Mouse (Mus musculus): ENCODE results near the gene Gm20388. TPM values are rescaled to one million over a fixed set of nuclear protein-coding genes. Genes with fewer than 3 reads are reported as not detected.

Gm20388 gene
- polyA plus RNA-seq, 1 experiment from 2014 or later: 5.3 TPM

GRCm38 (mm10) chr8:122749333-122749958 lies 2838.8 kb downstream of the Gm20388 start:
- DNase-seq (ENCODE audit: low spot score) (no peak), ATAC-seq (replicated peaks; ENCODE audit: low FRiP score) (no peak)
- WGBS: 65% methylated on average over 6 of the region's 6 CpGs
- Histone ChIP-seq H3K9me3 (ENCODE audit: control insufficient read depth, low read length) (no peaks in the 10 kb centered on the region), H3K4me2 (no peak overlapping the region), H3K27ac (ENCODE audit: low read depth, low read length) (no peak overlapping the region), H3K4me3 (ENCODE audit: low read depth, low read length) (no peak overlapping the region), H3K36me3 (ENCODE audit: control insufficient read depth, insufficient read depth, low read length) (no peaks in the 10 kb centered on the region), H3K4me1 (replicated peaks; ENCODE audit: control insufficient read depth, insufficient read depth, low read length) (0 out of 2 replicates have a peak, but pooled peaks cover 3% of the 10 kb centered on the region), H3K9ac (ENCODE audit: low read depth, low read length) (no peak overlapping the region), H3K27me3 (replicated peaks; ENCODE audit: control insufficient read depth, insufficient read depth, low read length) (peaks cover 52% of the 10 kb centered on the region)

DNA sequence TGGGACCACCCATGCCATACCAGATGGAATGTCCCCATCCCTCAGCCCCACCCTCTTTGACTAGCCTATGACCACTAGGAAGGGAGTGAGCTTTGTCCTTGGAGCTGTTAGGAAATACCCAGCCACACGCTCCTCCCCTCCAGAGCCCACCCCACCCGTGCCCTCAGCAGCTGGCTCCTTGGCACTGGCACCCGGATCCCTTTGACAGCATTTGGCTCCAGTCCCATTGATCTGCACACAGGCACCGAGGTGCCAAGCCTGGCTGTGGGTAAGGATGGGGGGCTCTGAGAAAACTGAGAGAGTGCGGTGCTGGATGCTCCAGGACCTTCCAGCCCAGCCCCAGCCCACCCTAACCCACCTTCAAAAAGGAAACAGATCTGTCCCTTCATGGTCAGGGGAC lies 2840.7 kb downstream of the Gm20388 start:
- no peaks in the 10 kb centered on the region for H3K36me3 ChIP-seq (ENCODE audit: control insufficient read depth, insufficient read depth, low read length)
- ATAC-seq (replicated peaks; ENCODE audit: low FRiP score) (no peak), DNase-seq (ENCODE audit: low spot score) (no peak)
- H3K4me3 ChIP-seq (ENCODE audit: low read depth, low read length): no peak overlapping the region
- H3K27me3 ChIP-seq (replicated peaks; ENCODE audit: control insufficient read depth, insufficient read depth, low read length): peaks cover 36% of the 10 kb centered on the region
- H3K4me1 ChIP-seq (replicated peaks; ENCODE audit: control insufficient read depth, insufficient read depth, low read length): 0 out of 2 replicates have a peak, but pooled peaks cover 3% of the 10 kb centered on the region
- no peak overlapping the region for H3K4me2 ChIP-seq
- H3K9ac ChIP-seq (ENCODE audit: low read depth, low read length): no peak overlapping the region
- H3K27ac ChIP-seq (ENCODE audit: low read depth, low read length): no peak overlapping the region
- 75% methylated on average over 5 of the region's 5 CpGs for WGBS
- H3K9me3 ChIP-seq (ENCODE audit: control insufficient read depth, low read length): no peaks in the 10 kb centered on the region

DNA sequence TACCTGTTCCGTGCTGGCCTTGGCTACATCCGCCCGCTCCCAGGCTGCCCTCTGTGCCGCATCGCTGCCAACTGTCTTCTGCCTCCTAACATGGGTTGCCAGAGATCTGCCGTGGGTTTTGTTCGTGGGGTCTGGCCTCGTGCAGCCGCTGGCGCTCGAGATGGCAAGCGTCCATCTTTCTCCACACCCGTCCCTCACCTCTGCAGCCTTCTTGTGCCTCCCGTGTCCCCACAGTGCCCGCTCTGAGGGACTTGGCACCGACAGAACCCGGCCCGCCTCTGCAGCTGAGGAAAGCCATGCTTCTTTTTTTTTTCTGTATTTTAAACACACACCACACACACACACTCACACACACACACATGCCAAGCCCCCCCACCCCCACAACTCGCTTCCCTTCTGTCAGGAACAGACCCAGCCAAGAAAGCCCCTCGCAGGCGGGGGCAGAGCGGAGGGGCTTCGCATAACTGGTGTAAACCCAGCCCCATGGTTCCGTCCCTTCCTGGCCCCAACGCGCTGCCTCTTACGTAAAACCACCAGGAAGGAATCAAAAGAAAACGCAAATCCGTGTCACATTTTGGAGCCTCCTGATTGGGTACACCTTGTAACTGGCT lies 2841.6 kb downstream of the Gm20388 start:
- Histone ChIP-seq H3K36me3 (ENCODE audit: control insufficient read depth, insufficient read depth, low read length) (no peaks in the 10 kb centered on the region), H3K9ac (ENCODE audit: low read depth, low read length) (no peak overlapping the region), H3K27me3 (replicated peaks; ENCODE audit: control insufficient read depth, insufficient read depth, low read length) (peaks cover 27% of the 10 kb centered on the region), H3K27ac (ENCODE audit: low read depth, low read length) (no peak overlapping the region), H3K4me2 (no peak overlapping the region), H3K4me3 (ENCODE audit: low read depth, low read length) (no peak overlapping the region), H3K9me3 (ENCODE audit: control insufficient read depth, low read length) (no peaks in the 10 kb centered on the region), H3K4me1 (replicated peaks; ENCODE audit: control insufficient read depth, insufficient read depth, low read length) (0 out of 2 replicates have a peak, but pooled peaks cover 3% of the 10 kb centered on the region)
- DNase-seq (ENCODE audit: low spot score) (no peak), ATAC-seq (replicated peaks; ENCODE audit: low FRiP score) (no peak)
- 80% methylated on average over 29 of the region's 29 CpGs for WGBS

GRCm38 (mm10) chr8:122758597-122758996 lies 2848.0 kb downstream of the Gm20388 start:
- Histone ChIP-seq H3K9me3 (ENCODE audit: control insufficient read depth, low read length) (no peaks in the 10 kb centered on the region), H3K4me1 (replicated peaks; ENCODE audit: control insufficient read depth, insufficient read depth, low read length) (peaks cover 13% of the 10 kb centered on the region), H3K36me3 (ENCODE audit: control insufficient read depth, insufficient read depth, low read length) (no peaks in the 10 kb centered on the region), H3K27me3 (replicated peaks; ENCODE audit: control insufficient read depth, insufficient read depth, low read length) (peaks cover 7% of the 10 kb centered on the region; the same call in 1 of the 2 replicates), H3K4me3 (ENCODE audit: low read depth, low read length) (no peak overlapping the region), H3K4me2 (no peak overlapping the region), H3K27ac (ENCODE audit: low read depth, low read length) (no peak overlapping the region), H3K9ac (ENCODE audit: low read depth, low read length) (no peak overlapping the region)
- DNase-seq (ENCODE audit: low spot score) (no peak), ATAC-seq (replicated peaks; ENCODE audit: low FRiP score) (no peak)

- H3K4me2 ChIP-seq: no peak overlapping the region
- H3K4me1 ChIP-seq (replicated peaks; ENCODE audit: control insufficient read depth, insufficient read depth, low read length): peaks cover 15% of the 10 kb centered on the region
- peaks cover 7% of the 10 kb centered on the region; the same call in 1 of the 2 replicates for H3K27me3 ChIP-seq (replicated peaks; ENCODE audit: control insufficient read depth, insufficient read depth, low read length)
- no peak overlapping the region for H3K4me3 ChIP-seq (ENCODE audit: low read depth, low read length)
- no peak overlapping the region for H3K9ac ChIP-seq (ENCODE audit: low read depth, low read length)
- WGBS: 70% methylated on average over 7 of the region's 7 CpGs
- ATAC-seq (replicated peaks; ENCODE audit: low FRiP score) (no peak), DNase-seq (ENCODE audit: low spot score) (no peak)
- no peak overlapping the region for H3K27ac ChIP-seq (ENCODE audit: low read depth, low read length)
- H3K9me3 ChIP-seq (ENCODE audit: control insufficient read depth, low read length): no peaks in the 10 kb centered on the region
- no peaks in the 10 kb centered on the region for H3K36me3 ChIP-seq (ENCODE audit: control insufficient read depth, insufficient read depth, low read length)
Measured at GRCm38 (mm10) chr8:122760116-122760515, 2849.5 kb downstream of the Gm20388 start.

DNA sequence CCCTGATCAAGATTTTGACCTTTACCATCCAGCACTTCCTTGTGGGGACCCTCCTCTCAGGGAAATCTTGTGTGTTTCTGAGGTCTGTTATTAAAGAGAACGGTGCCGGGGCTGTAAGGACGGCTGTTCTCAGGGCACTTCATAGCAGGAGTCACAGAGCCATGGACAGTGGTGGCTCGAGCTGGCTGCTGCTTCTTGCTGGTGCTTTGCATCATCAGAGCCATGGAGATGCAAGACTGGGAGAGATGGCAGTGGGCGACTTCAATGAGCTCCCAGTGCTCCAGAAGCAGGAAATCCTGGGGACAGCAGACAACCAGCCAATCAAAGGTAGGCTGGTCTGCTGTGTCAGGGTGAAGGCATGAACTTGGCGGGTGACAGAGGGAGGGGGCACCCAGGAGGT lies 2850.5 kb downstream of the Gm20388 start:
- ATAC-seq (replicated peaks; ENCODE audit: low FRiP score) (no peak), DNase-seq (ENCODE audit: low spot score) (no peak)
- peaks cover 7% of the 10 kb centered on the region; the same call in 1 of the 2 replicates for H3K27me3 ChIP-seq (replicated peaks; ENCODE audit: control insufficient read depth, insufficient read depth, low read length)
- no peaks in the 10 kb centered on the region for H3K36me3 ChIP-seq (ENCODE audit: control insufficient read depth, insufficient read depth, low read length)
- no peak overlapping the region for H3K4me3 ChIP-seq (ENCODE audit: low read depth, low read length)
- H3K9ac ChIP-seq (ENCODE audit: low read depth, low read length): no peak overlapping the region
- no peaks in the 10 kb centered on the region for H3K9me3 ChIP-seq (ENCODE audit: control insufficient read depth, low read length)
- WGBS: 66% methylated on average over 6 of the region's 6 CpGs
- peaks cover 16% of the 10 kb centered on the region for H3K4me1 ChIP-seq (replicated peaks; ENCODE audit: control insufficient read depth, insufficient read depth, low read length)
- H3K4me2 ChIP-seq: no peak overlapping the region
- no peak overlapping the region for H3K27ac ChIP-seq (ENCODE audit: low read depth, low read length)

DNA sequence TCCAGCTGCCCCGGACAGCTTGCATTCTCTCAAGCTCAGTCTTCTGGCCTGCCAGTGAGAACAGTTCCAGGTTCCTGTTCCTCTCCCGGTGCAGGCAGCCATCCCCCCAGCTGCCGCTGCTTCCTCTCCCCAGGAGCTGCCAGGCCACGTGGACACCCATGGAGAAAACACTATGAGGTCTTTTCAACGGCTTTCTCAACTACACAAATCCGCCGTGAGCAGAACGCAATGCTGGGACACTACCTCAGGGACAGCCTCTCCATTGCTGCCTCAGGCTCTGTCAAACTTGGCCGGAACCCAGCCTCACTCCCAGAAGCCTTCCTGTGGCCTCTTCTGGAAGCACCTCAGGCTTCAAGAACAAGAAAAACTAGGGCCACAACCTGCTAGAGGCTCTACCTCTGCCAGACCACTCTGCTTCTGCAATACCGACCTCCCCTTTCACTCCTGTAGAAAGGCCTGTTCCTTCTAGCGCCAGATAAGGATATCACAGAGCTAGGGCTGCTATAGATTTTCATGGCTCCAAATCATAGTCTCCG lies 2852.2 kb downstream of the Gm20388 start:
- Histone ChIP-seq H3K9me3 (ENCODE audit: control insufficient read depth, low read length) (no peaks in the 10 kb centered on the region), H3K4me2 (no peak overlapping the region), H3K4me3 (ENCODE audit: low read depth, low read length) (no peak overlapping the region), H3K9ac (ENCODE audit: low read depth, low read length) (no peak overlapping the region), H3K27ac (ENCODE audit: low read depth, low read length) (no peak overlapping the region), H3K27me3 (replicated peaks; ENCODE audit: control insufficient read depth, insufficient read depth, low read length) (peaks cover 7% of the 10 kb centered on the region; the same call in 1 of the 2 replicates), H3K36me3 (ENCODE audit: control insufficient read depth, insufficient read depth, low read length) (no peaks in the 10 kb centered on the region), H3K4me1 (replicated peaks; ENCODE audit: control insufficient read depth, insufficient read depth, low read length) (peaks cover 20% of the 10 kb centered on the region)
- no peak for DNase-seq (ENCODE audit: low spot score)
- peak; percentile 61 for ATAC-seq (replicated peaks; ENCODE audit: low FRiP score)
- WGBS: 46% methylated on average over 12 of the region's 12 CpGs

DNA sequence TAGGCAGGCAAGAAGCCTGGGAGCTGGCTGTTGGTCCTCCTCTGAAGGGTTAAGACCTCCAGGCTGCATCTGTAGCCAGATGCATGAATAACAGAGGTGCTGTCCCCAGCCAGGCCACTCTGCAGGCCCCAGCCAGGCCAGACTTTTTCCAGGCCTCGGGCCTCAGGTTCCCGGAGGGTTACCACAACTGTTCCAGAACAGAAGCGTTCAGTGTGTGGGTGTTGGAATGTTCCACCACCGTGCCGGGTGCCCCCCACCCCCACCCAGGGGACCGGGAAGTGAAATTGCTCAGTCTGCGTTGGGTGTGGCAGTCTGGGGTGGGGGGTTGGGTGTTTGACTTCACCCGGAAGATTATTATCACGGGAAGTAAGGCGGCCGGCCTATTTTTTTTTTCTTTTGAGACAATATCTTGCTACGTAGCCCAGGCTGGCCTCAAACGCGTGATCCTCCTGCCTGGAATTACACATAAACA lies 2852.7 kb downstream of the Gm20388 start:
- ATAC-seq (replicated peaks; ENCODE audit: low FRiP score) (no peak), DNase-seq (ENCODE audit: low spot score) (no peak)
- no peak overlapping the region for H3K27ac ChIP-seq (ENCODE audit: low read depth, low read length)
- 56% methylated on average over 14 of the region's 14 CpGs for WGBS
- H3K9ac ChIP-seq (ENCODE audit: low read depth, low read length): no peak overlapping the region
- H3K36me3 ChIP-seq (ENCODE audit: control insufficient read depth, insufficient read depth, low read length): no peaks in the 10 kb centered on the region
- H3K4me1 ChIP-seq (replicated peaks; ENCODE audit: control insufficient read depth, insufficient read depth, low read length): peaks cover 20% of the 10 kb centered on the region
- no peak overlapping the region for H3K4me3 ChIP-seq (ENCODE audit: low read depth, low read length)
- H3K27me3 ChIP-seq (replicated peaks; ENCODE audit: control insufficient read depth, insufficient read depth, low read length): peaks cover 10% of the 10 kb centered on the region; the same call in 1 of the 2 replicates
- no peak overlapping the region for H3K4me2 ChIP-seq
- H3K9me3 ChIP-seq (ENCODE audit: control insufficient read depth, low read length): no peaks in the 10 kb centered on the region
